Mouse (Mus musculus): ENCODE measurements around the gene Ddc. TPM values are rescaled to one million over a fixed set of nuclear protein-coding genes. Genes with fewer than 3 reads are reported as not detected.

Gene Ddc
- total and polyA plus RNA-seq, 2 experiments from 2014 or later: 140 to 248 TPM

DNA sequence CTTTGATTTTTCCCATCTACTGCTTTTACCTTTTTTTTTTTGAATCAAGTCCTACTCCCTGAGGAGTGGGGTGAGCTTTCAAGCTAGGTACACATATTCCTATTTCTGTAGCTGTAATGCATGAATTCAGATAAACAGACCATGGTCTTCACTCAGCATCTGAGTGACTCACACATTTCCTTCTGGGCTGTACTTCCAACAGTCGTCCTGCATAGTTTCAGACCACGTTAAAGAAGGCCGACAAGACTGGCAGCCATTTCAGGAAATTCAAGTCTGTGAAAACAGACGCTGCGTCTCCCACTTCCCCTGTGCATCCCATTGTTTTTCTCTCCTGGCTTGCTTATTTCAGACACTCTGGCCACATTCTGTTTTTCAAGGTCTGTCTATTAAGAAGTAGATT lies 31.2 kb downstream of the Ddc start:
- Histone ChIP-seq H3K9ac (replicated peaks; ENCODE audit: low read depth, low read length) (no peak overlapping the region), H3K9me3 (replicated peaks; ENCODE audit: control insufficient read depth, low read length) (no peaks in the 10 kb centered on the region), H3K27me3 (ENCODE audit: control insufficient read depth, insufficient read depth, low read length) (no peaks in the 10 kb centered on the region), H3K4me2 (ENCODE audit: low read depth, low read length) (no peak overlapping the region), H3K36me3 (replicated peaks; ENCODE audit: control insufficient read depth, insufficient read depth, low read length) (no peaks in the 10 kb centered on the region), H3K4me1 (ENCODE audit: control insufficient read depth, insufficient read depth) (peaks cover 13% of the 10 kb centered on the region), H3K27ac (ENCODE audit: low read depth) (no peak overlapping the region), H3K4me3 (ENCODE audit: low read depth, low read length) (no peak overlapping the region)
- ATAC-seq (ENCODE audit: insufficient read depth, low read depth) (no peak), DNase-seq (ENCODE audit: low spot score) (no peak)
- 49% methylated on average over 5 of the region's 5 CpGs for WGBS
- TF ChIP-seq EP300 (IDR thresholded peaks at IDR 0.05; ENCODE audit: low read depth): no peak
- no peak for TF ChIP-seq CTCF (IDR thresholded peaks at IDR 0.05; ENCODE audit: low read depth)

DNA sequence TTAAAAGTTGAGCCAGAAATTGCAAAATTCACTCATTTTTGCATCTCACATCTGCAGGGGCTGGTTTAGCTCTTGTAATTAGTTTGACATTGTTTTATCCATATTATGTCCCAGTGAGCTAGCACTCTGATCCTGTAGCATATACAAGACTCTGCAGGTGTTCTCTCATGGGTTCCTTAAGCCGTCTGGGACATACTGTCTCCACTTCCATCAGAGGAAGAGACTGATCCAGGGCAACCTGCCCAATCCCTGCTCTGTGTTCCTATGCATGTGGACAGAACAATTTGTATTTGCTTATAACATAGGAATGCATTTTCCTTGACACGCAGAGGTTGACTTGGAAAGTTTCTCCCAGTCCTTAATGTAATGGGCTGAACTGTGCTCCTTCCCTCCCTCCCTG lies 32.8 kb downstream of the Ddc start:
- DNase-seq (ENCODE audit: low spot score): no peak
- H3K9me3 ChIP-seq (replicated peaks; ENCODE audit: control insufficient read depth, low read length): no peaks in the 10 kb centered on the region
- H3K4me3 ChIP-seq (ENCODE audit: low read depth, low read length): no peak overlapping the region
- no peaks in the 10 kb centered on the region for H3K36me3 ChIP-seq (replicated peaks; ENCODE audit: control insufficient read depth, insufficient read depth, low read length)
- ATAC-seq (ENCODE audit: insufficient read depth, low read depth): 0 out of 2 replicates have a peak, but pooled peaks have one; percentile 9
- TF ChIP-seq EP300 (IDR thresholded peaks at IDR 0.05; ENCODE audit: low read depth) (no peak), CTCF (IDR thresholded peaks at IDR 0.05; ENCODE audit: low read depth) (no peak)
- H3K27me3 ChIP-seq (ENCODE audit: control insufficient read depth, insufficient read depth, low read length): no peaks in the 10 kb centered on the region
- WGBS: 64% methylated on average over 2 of the region's 2 CpGs
- 0 out of 2 replicates have a peak, but pooled peaks cover 5% of the 10 kb centered on the region for H3K4me1 ChIP-seq (ENCODE audit: control insufficient read depth, insufficient read depth)
- no peak overlapping the region for H3K4me2 ChIP-seq (ENCODE audit: low read depth, low read length)
- no peak overlapping the region for H3K9ac ChIP-seq (replicated peaks; ENCODE audit: low read depth, low read length)
- peak overlapping the region; percentile 48 for H3K27ac ChIP-seq (ENCODE audit: low read depth)

DNA sequence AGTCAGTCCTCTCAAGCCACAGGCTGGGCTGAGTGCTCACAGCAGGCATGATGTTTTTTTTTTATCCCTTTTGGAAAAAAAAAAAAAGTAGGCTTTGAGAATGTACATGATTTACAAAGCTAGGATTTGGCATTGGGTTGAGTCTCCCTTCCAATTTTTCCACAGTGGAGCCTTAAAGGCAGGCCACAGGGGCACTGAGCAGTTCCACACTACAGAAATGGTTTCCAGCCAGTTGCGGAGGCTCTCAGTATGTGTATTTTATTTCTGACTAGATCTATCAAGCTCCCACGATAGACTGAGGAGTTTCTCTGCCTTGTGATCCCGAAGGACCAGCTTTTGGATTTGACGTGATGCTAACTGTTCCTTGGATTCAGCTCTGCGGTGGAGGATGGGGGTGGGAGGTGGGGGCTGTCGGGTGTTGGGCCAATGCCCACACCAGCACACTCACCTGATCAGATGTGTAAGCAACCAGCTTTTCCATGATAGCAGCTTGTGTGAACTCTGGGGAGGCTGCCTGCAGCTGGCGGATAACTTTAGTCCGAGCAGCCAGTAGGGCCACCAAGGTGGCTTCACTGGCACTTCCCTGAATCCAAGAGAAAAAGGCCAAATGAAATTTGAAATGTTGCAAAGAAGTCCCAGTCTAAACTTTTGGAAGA lies 33.4 kb downstream of the Ddc start:
- 68% methylated on average over 8 of the region's 8 CpGs for WGBS
- H3K4me2 ChIP-seq (ENCODE audit: low read depth, low read length): no peak overlapping the region
- TF ChIP-seq CTCF (IDR thresholded peaks at IDR 0.05; ENCODE audit: low read depth) (no peak), EP300 (IDR thresholded peaks at IDR 0.05; ENCODE audit: low read depth) (no peak)
- no peaks in the 10 kb centered on the region for H3K36me3 ChIP-seq (replicated peaks; ENCODE audit: control insufficient read depth, insufficient read depth, low read length)
- no peak overlapping the region for H3K9ac ChIP-seq (replicated peaks; ENCODE audit: low read depth, low read length)
- 0 out of 2 replicates have a peak, but pooled peaks cover 5% of the 10 kb centered on the region for H3K4me1 ChIP-seq (ENCODE audit: control insufficient read depth, insufficient read depth)
- DNase-seq (ENCODE audit: low spot score): no peak
- no peaks in the 10 kb centered on the region for H3K9me3 ChIP-seq (replicated peaks; ENCODE audit: control insufficient read depth, low read length)
- H3K27ac ChIP-seq (ENCODE audit: low read depth): peak overlapping the region; percentile 32
- no peaks in the 10 kb centered on the region for H3K27me3 ChIP-seq (ENCODE audit: control insufficient read depth, insufficient read depth, low read length)
- no peak for ATAC-seq (ENCODE audit: insufficient read depth, low read depth)
- no peak overlapping the region for H3K4me3 ChIP-seq (ENCODE audit: low read depth, low read length)

DNA sequence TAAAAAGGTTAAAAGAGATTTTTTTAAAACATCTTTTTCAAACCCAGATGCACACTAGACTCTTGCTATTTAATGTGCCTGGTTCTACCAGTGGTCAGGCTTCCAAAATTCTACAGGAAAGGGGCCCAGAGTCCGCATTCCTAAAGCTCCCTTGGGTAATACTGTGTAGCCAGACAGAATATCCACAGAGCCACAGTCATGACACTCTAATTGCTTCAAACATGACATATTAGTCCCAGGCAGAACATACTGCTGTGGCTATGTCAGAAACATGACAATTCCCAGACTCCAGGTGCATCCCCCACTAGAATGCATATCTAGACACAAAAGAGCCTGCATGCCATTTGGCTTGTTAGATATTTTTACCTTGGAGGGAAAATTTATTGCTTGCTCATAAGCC lies 35.4 kb downstream of the Ddc start:
- H3K9me3 ChIP-seq (replicated peaks; ENCODE audit: control insufficient read depth, low read length): no peaks in the 10 kb centered on the region
- no peak overlapping the region for H3K27ac ChIP-seq (ENCODE audit: low read depth)
- no peak for ATAC-seq (ENCODE audit: insufficient read depth, low read depth)
- no peak overlapping the region for H3K9ac ChIP-seq (replicated peaks; ENCODE audit: low read depth, low read length)
- TF ChIP-seq CTCF (IDR thresholded peaks at IDR 0.05; ENCODE audit: low read depth) (no peak), EP300 (IDR thresholded peaks at IDR 0.05; ENCODE audit: low read depth) (no peak)
- no peak overlapping the region for H3K4me2 ChIP-seq (ENCODE audit: low read depth, low read length)
- H3K4me1 ChIP-seq (ENCODE audit: control insufficient read depth, insufficient read depth): 0 out of 2 replicates have a peak, but pooled peaks cover 5% of the 10 kb centered on the region
- DNase-seq (ENCODE audit: low spot score): no peak
- no peaks in the 10 kb centered on the region for H3K27me3 ChIP-seq (ENCODE audit: control insufficient read depth, insufficient read depth, low read length)
- no peak overlapping the region for H3K4me3 ChIP-seq (ENCODE audit: low read depth, low read length)
- WGBS: 71% methylated on average over 1 of the region's 1 CpGs
- no peaks in the 10 kb centered on the region for H3K36me3 ChIP-seq (replicated peaks; ENCODE audit: control insufficient read depth, insufficient read depth, low read length)

DNA sequence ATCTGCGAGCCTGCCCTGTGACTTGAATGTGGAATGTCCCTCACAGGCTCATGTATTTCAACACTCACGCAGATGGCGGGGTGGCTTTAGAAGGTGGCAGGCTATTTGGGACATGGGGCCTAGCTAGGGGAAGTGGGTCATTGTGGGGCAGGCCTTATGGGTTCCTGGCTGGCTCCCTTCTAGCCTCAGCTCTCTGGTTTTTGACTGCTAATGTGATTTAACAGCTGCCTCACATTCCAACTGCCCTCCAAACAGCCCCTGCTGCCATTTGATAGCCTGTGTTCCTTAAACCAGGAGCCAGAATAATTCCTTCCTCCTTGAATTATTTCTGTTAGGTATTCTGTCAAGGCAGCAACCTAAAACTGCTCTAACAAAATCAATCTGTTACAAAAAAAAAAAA lies 41.0 kb downstream of the Ddc start:
- no peaks in the 10 kb centered on the region for H3K9me3 ChIP-seq (replicated peaks; ENCODE audit: control insufficient read depth, low read length)
- no peaks in the 10 kb centered on the region for H3K36me3 ChIP-seq (replicated peaks; ENCODE audit: control insufficient read depth, insufficient read depth, low read length)
- no peak overlapping the region for H3K9ac ChIP-seq (replicated peaks; ENCODE audit: low read depth, low read length)
- no peak overlapping the region for H3K4me3 ChIP-seq (ENCODE audit: low read depth, low read length)
- H3K27me3 ChIP-seq (ENCODE audit: control insufficient read depth, insufficient read depth, low read length): no peaks in the 10 kb centered on the region
- 0 out of 2 replicates have a peak, but pooled peaks cover 5% of the 10 kb centered on the region for H3K4me1 ChIP-seq (ENCODE audit: control insufficient read depth, insufficient read depth)
- DNase-seq (ENCODE audit: low spot score) (no peak), ATAC-seq (ENCODE audit: insufficient read depth, low read depth) (peak; percentile 51)
- no peak overlapping the region for H3K4me2 ChIP-seq (ENCODE audit: low read depth, low read length)
- peak overlapping the region; percentile 43 for H3K27ac ChIP-seq (ENCODE audit: low read depth)
- TF ChIP-seq EP300 (IDR thresholded peaks at IDR 0.05; ENCODE audit: low read depth): no peak
- no peak for TF ChIP-seq CTCF (IDR thresholded peaks at IDR 0.05; ENCODE audit: low read depth)
- WGBS: 84% methylated on average over 3 of the region's 3 CpGs

DNA sequence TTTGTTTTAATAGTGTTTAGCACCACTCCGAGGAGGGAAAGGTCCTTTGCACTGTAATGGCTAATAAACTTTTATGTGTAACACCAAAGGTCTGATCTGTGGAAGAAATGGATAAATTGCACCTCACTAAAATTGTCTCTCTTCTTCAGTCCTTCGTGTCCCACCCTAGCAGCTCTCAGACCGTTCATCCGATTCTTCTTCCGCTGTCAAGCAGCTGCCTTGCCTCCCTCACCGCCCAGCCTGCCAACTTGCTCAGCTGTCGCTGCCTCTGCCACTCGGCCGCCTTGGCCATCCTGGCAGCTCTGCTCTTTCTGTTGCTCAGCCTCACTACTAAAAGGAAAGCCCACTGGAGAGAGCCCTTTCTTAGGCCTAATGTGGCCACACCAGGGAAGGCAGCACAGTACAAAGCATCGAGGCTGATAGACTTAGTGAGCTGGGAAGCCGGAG lies 42.2 kb downstream of the Ddc start:
- H3K9ac ChIP-seq (replicated peaks; ENCODE audit: low read depth, low read length): no peak overlapping the region
- peaks cover 12% of the 10 kb centered on the region for H3K4me1 ChIP-seq (ENCODE audit: control insufficient read depth, insufficient read depth)
- no peaks in the 10 kb centered on the region for H3K9me3 ChIP-seq (replicated peaks; ENCODE audit: control insufficient read depth, low read length)
- no peaks in the 10 kb centered on the region for H3K27me3 ChIP-seq (ENCODE audit: control insufficient read depth, insufficient read depth, low read length)
- H3K4me2 ChIP-seq (ENCODE audit: low read depth, low read length): no peak overlapping the region
- H3K27ac ChIP-seq (ENCODE audit: low read depth): peak overlapping the region; percentile 43; the same call in 1 of the 2 replicates
- TF ChIP-seq EP300 (IDR thresholded peaks at IDR 0.05; ENCODE audit: low read depth): no peak
- no peak for TF ChIP-seq CTCF (IDR thresholded peaks at IDR 0.05; ENCODE audit: low read depth)
- H3K36me3 ChIP-seq (replicated peaks; ENCODE audit: control insufficient read depth, insufficient read depth, low read length): no peaks in the 10 kb centered on the region
- DNase-seq (ENCODE audit: low spot score): no peak
- no peak for ATAC-seq (ENCODE audit: insufficient read depth, low read depth)
- WGBS: 61% methylated on average over 11 of the region's 11 CpGs
- no peak overlapping the region for H3K4me3 ChIP-seq (ENCODE audit: low read depth, low read length)
